In the genomic region with DNA sequence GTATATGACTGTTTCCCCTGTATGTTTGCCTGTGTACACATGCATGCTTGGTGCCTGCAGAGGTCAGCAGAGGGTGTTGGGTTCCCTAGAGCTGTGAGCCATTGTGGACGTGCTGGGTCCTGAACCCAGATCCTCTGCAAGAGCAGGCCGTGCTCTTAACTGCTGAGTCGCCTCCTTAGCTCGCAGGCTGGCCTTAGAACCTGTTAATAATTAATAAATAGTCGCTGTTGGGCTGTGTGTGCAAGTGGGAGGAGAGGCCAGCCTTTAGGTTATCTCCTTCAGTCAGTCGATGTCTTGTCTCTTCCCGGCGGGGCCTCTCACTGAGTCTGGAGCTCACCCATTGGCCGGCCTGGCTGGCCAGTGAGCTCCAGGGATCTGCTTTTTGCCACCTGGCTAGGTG, we compare ENCODE assay signal across 8 mouse cellular contexts. TPM values are rescaled to one million over a fixed set of nuclear protein-coding genes. Genes with fewer than 3 reads are reported as not detected.
A peak's percentile ranks its signal among the peaks of the same experiment; 100 is the strongest.
DNase-seq lines count a peak whose midpoint lies in the region; ATAC-seq and TF ChIP-seq lines count a peak whose summit lies in the region.
"Had no signal": no experiment of that assay in that cellular context is flagged by ENCODE, and none has a peak within 500 bp of the region (broad histone marks: within the 10 kb centered on the region; RNA-seq: fewer than 3 reads in every experiment).

No protein-coding gene starts in this region.

- peaks cover 13% of the 10 kb centered on the region; the same call in 1 of the 2 replicates for H3K36me3 ChIP-seq in embryonic facial prominence, embryonic 13.5 days
- H3K36me3 ChIP-seq in kidney, embryonic 14.5 days (ENCODE audit: control insufficient read depth, insufficient read depth, low read length) = no peaks in the 10 kb centered on the region; the same call in 1 of the 2 replicates
- no peaks in the 10 kb centered on the region for H3K36me3 ChIP-seq in forebrain, embryonic 13.5 days (ENCODE audit: poor library complexity, severe bottlenecking)
- no peaks in the 10 kb centered on the region for H3K36me3 ChIP-seq in midbrain, embryonic 16.5 days (ENCODE audit: control insufficient read depth, insufficient read depth, low read length)

- no peak overlapping the region; the same call in 1 of the 2 replicates for H3K4me2 ChIP-seq in embryonic facial prominence, embryonic 13.5 days
- H3K4me2 ChIP-seq in kidney, embryonic 14.5 days (replicated peaks; ENCODE audit: low read depth, low read length) = peak overlapping the region; percentile 62; the same call in 1 of the 2 replicates
- no peak overlapping the region for H3K4me2 ChIP-seq in forebrain, embryonic 13.5 days
- no peak overlapping the region for H3K4me2 ChIP-seq in midbrain, embryonic 16.5 days (ENCODE audit: low read length)

- 80% methylated on average over 9 of the region's 9 CpGs for WGBS in embryonic facial prominence, embryonic 13.5 days
- 60% methylated on average over 9 of the region's 9 CpGs for WGBS in kidney, embryonic 14.5 days
- WGBS in forebrain, embryonic 13.5 days = 80% methylated on average over 9 of the region's 9 CpGs
- WGBS in midbrain, embryonic 16.5 days = 87% methylated on average over 9 of the region's 9 CpGs

- no peak for ATAC-seq in embryonic facial prominence, embryonic 13.5 days (ENCODE audit: insufficient number of reproducible peaks, insufficient read depth, low FRiP score, low TSS enrichment, low read depth)
- ATAC-seq in kidney, embryonic 14.5 days (ENCODE audit: low FRiP score, low TSS enrichment) = no peak
- peak; percentile 36 for ATAC-seq in megakaryocyte-erythroid progenitor cell, adult 5-6 weeks (replicated peaks; ENCODE audit: low FRiP score, low TSS enrichment, poor library complexity, severe bottlenecking)
- no peak for ATAC-seq in forebrain, embryonic 13.5 days
- no peak for ATAC-seq in midbrain, embryonic 16.5 days

- 0 out of 2 replicates have a peak overlapping the region, but pooled peaks have one; percentile 52 for H3K9ac ChIP-seq in embryonic facial prominence, embryonic 13.5 days
- 0 out of 2 replicates have a peak overlapping the region, but pooled peaks have one; percentile 32 for H3K9ac ChIP-seq in kidney, embryonic 14.5 days (ENCODE audit: low read depth, low read length)
- H3K9ac ChIP-seq in forebrain, embryonic 13.5 days = no peak overlapping the region
- no peak overlapping the region for H3K9ac ChIP-seq in midbrain, embryonic 16.5 days (ENCODE audit: low read depth, low read length)

- H3K4me1 ChIP-seq in embryonic facial prominence, embryonic 13.5 days = peaks cover 58% of the 10 kb centered on the region
- peaks cover 41% of the 10 kb centered on the region for H3K4me1 ChIP-seq in kidney, embryonic 14.5 days (ENCODE audit: control insufficient read depth, insufficient read depth, low read length)
- H3K4me1 ChIP-seq in forebrain, embryonic 13.5 days = peaks cover 35% of the 10 kb centered on the region
- peaks cover 13% of the 10 kb centered on the region for H3K4me1 ChIP-seq in midbrain, embryonic 16.5 days (ENCODE audit: control insufficient read depth, insufficient read depth, low read length)

- no peaks in the 10 kb centered on the region for H3K9me3 ChIP-seq in embryonic facial prominence, embryonic 13.5 days
- no peaks in the 10 kb centered on the region for H3K9me3 ChIP-seq in kidney, embryonic 14.5 days (ENCODE audit: control insufficient read depth, low read length)
- H3K9me3 ChIP-seq in forebrain, embryonic 13.5 days (replicated peaks) = no peaks in the 10 kb centered on the region
- H3K9me3 ChIP-seq in midbrain, embryonic 16.5 days (replicated peaks; ENCODE audit: control insufficient read depth, low read length, poor library complexity, severe bottlenecking) = no peaks in the 10 kb centered on the region

- no peak for DNase-seq in layer of hippocampus, adult 2 months (ENCODE audit: low spot score in 2 of 2)
- DNase-seq in layer of hippocampus, postnatal 36 days = no peak
- DNase-seq: cerebellum, postnatal 14 days had no signal

- H3K27me3 ChIP-seq in embryonic facial prominence, embryonic 13.5 days = no peaks in the 10 kb centered on the region
- no peaks in the 10 kb centered on the region for H3K27me3 ChIP-seq in kidney, embryonic 14.5 days (ENCODE audit: control insufficient read depth, insufficient read depth, low read length)
- H3K27me3 ChIP-seq in forebrain, embryonic 13.5 days = no peaks in the 10 kb centered on the region
- H3K27me3 ChIP-seq in midbrain, embryonic 16.5 days (ENCODE audit: control insufficient read depth, insufficient read depth, low read depth, low read length) = no peaks in the 10 kb centered on the region

- no peak for TF ChIP-seq CTCF in layer of hippocampus, adult 2 months (conservative IDR thresholded peaks at IDR 0.05)

- no peak overlapping the region; the same call in 1 of the 2 replicates for H3K27ac ChIP-seq in layer of hippocampus, adult 2 months
- no peak overlapping the region for H3K27ac ChIP-seq in embryonic facial prominence, embryonic 13.5 days
- peak overlapping the region; percentile 65; the same call in 1 of the 2 replicates for H3K27ac ChIP-seq in kidney, embryonic 14.5 days (ENCODE audit: low read depth, low read length)
- H3K27ac ChIP-seq in forebrain, embryonic 13.5 days = no peak overlapping the region
- no peak overlapping the region for H3K27ac ChIP-seq in midbrain, embryonic 16.5 days (ENCODE audit: low read length)

- peak overlapping the region; percentile 29; the same call in 1 of the 2 replicates for H3K4me3 ChIP-seq in layer of hippocampus, adult 2 months
- no peak overlapping the region for H3K4me3 ChIP-seq in embryonic facial prominence, embryonic 13.5 days
- peak overlapping the region; percentile 1; the same call in 1 of the 2 replicates for H3K4me3 ChIP-seq in kidney, embryonic 14.5 days (ENCODE audit: low read length)
- H3K4me3 ChIP-seq in forebrain, embryonic 13.5 days = no peak overlapping the region
- H3K4me3 ChIP-seq in midbrain, embryonic 16.5 days (ENCODE audit: low read depth, low read length) = no peak overlapping the region

RNA-seq across cellular contexts. Expression of a gene that starts 3.0 kb away (rescaled TPM):
- total RNA-seq in layer of hippocampus, adult 2 months (2021) = 10 to 100 TPM; 20.0 to 20.6 TPM
- total RNA-seq in layer of hippocampus, postnatal 36 days (2021) = 10 to 100 TPM; 20.8 to 25.4 TPM
- 105 and 113 TPM in 2 replicates for polyA plus RNA-seq in embryonic facial prominence, embryonic 13.5 days (2015; fragmentation: Nextera tagmentation; extraction: Ambion mirVana)
- 110 and 113 TPM in 2 replicates for polyA plus RNA-seq in kidney, embryonic 14.5 days (2014; fragmentation: Nextera tagmentation; extraction: Ambion mirVana)
- 7.3 and 20.4 TPM in 2 replicates for total RNA-seq in megakaryocyte-erythroid progenitor cell, adult 5-6 weeks (2014; fragmentation: Nextera tagmentation)
- 5.4 and 9.6 TPM in 2 replicates for total RNA-seq in megakaryocyte-erythroid progenitor cell, adult 5-6 weeks (2017)
- polyA plus RNA-seq in forebrain, embryonic 13.5 days (2015; fragmentation: Nextera tagmentation; extraction: Ambion mirVana) = 42.4 and 45.6 TPM in 2 replicates
- polyA plus RNA-seq in midbrain, embryonic 16.5 days (2015; fragmentation: Nextera tagmentation; extraction: Ambion mirVana) = 32.1 and 35.1 TPM in 2 replicates

RNA-seq across cellular contexts. Expression of a gene that starts 3.3 kb away (rescaled TPM):
- total RNA-seq in layer of hippocampus, adult 2 months (2021) = 1 to 10 TPM; 3.2 to 4.2 TPM
- total RNA-seq in layer of hippocampus, postnatal 36 days (2021) = 1 to 10 TPM; 3.4 to 4.5 TPM
- 8.4 and 9.3 TPM in 2 replicates for polyA plus RNA-seq in embryonic facial prominence, embryonic 13.5 days (2015; fragmentation: Nextera tagmentation; extraction: Ambion mirVana)
- polyA plus RNA-seq in kidney, embryonic 14.5 days (2014; fragmentation: Nextera tagmentation; extraction: Ambion mirVana) = 11.2 and 20.3 TPM in 2 replicates
- total RNA-seq in megakaryocyte-erythroid progenitor cell, adult 5-6 weeks (2014; fragmentation: Nextera tagmentation) = 32.1 and 34.7 TPM in 2 replicates
- total RNA-seq in megakaryocyte-erythroid progenitor cell, adult 5-6 weeks (2017) = 6.7 and 11.2 TPM in 2 replicates
- polyA plus RNA-seq in forebrain, embryonic 13.5 days (2015; fragmentation: Nextera tagmentation; extraction: Ambion mirVana) = 5.5 and 6.6 TPM in 2 replicates
- polyA plus RNA-seq in midbrain, embryonic 16.5 days (2015; fragmentation: Nextera tagmentation; extraction: Ambion mirVana) = 2.0 and 2.1 TPM in 2 replicates

RNA-seq across cellular contexts. Expression of a gene that starts 58.3 kb away (rescaled TPM):
- total RNA-seq in layer of hippocampus, adult 2 months (2021) = 100 to 1,000 TPM; 654 to 684 TPM
- 100 to 1,000 TPM; 672 to 713 TPM for total RNA-seq in layer of hippocampus, postnatal 36 days (2021)
- polyA plus RNA-seq in embryonic facial prominence, embryonic 13.5 days (2015; fragmentation: Nextera tagmentation; extraction: Ambion mirVana) = 113 and 122 TPM in 2 replicates
- polyA plus RNA-seq in kidney, embryonic 14.5 days (2014; fragmentation: Nextera tagmentation; extraction: Ambion mirVana) = 76.4 and 91.6 TPM in 2 replicates
- total RNA-seq in megakaryocyte-erythroid progenitor cell, adult 5-6 weeks (2014; fragmentation: Nextera tagmentation) = 35.3 and 58.3 TPM in 2 replicates
- 28.3 and 36.1 TPM in 2 replicates for total RNA-seq in megakaryocyte-erythroid progenitor cell, adult 5-6 weeks (2017)
- polyA plus RNA-seq in forebrain, embryonic 13.5 days (2015; fragmentation: Nextera tagmentation; extraction: Ambion mirVana) = 319 and 339 TPM in 2 replicates
- 665 and 671 TPM in 2 replicates for polyA plus RNA-seq in midbrain, embryonic 16.5 days (2015; fragmentation: Nextera tagmentation; extraction: Ambion mirVana)

Comparison
In these comparisons a context has a peak if more than half of its experiments do, and no peak if none do; other contexts are left out.
1. H3K4me3 ChIP-seq: peak in layer of hippocampus, adult 2 months (single experiment) and kidney, embryonic 14.5 days (single experiment); none in embryonic facial prominence, embryonic 13.5 days (single experiment), forebrain, embryonic 13.5 days (single experiment) and midbrain, embryonic 16.5 days (single experiment).
2. H3K9ac ChIP-seq: peak in embryonic facial prominence, embryonic 13.5 days (single experiment) and kidney, embryonic 14.5 days (single experiment); none in forebrain, embryonic 13.5 days (single experiment) and midbrain, embryonic 16.5 days (single experiment).